Mouse (Mus musculus) heart, postnatal 0 days (tissue): ENCODE results near the gene Tbr1. TPM values are rescaled to one million over a fixed set of nuclear protein-coding genes. Genes with fewer than 3 reads are reported as not detected.

Experiments used
- ATAC-seq: fragments of 200-750 bp; cut with Nextera tagmentation; 2 replicates; pipeline ENCODE4 v1.8.0; 2017; ENCODE audit warnings: low read depth, moderate number of reproducible peaks, moderate library complexity; ENCODE audit not compliant: insufficient read depth
- DNase-seq: peaks from one replicate; pipeline ENCODE4 v3.0.0-alpha.2; 2016; ENCODE audit warnings: low spot score
- H3K27ac ChIP-seq: fragments of 300-500 bp; sonication (generic); 2 replicates; pipeline ENCODE4 v1.5.1; 2014; ENCODE audit warnings: low read depth, mild to moderate bottlenecking
- H3K27me3 ChIP-seq: fragments of 300-500 bp; sonication (generic); 2 replicates; pipeline ENCODE4 v1.6.1; 2014; ENCODE audit warnings: low read length, mixed read lengths; ENCODE audit not compliant: control insufficient read depth, insufficient read depth
- H3K36me3 ChIP-seq: fragments of 300-500 bp; sonication (generic); replicated peaks from 2 replicates; pipeline ENCODE4 v1.6.1; 2014; ENCODE audit warnings: low read length, mixed read lengths; ENCODE audit not compliant: control insufficient read depth, insufficient read depth
- H3K4me1 ChIP-seq: fragments of 300-500 bp; sonication (generic); 2 replicates; pipeline ENCODE4 v1.6.1; 2014; ENCODE audit warnings: antibody characterized with exemption; ENCODE audit not compliant: control insufficient read depth, insufficient read depth
- H3K4me2 ChIP-seq: fragments of 300-500 bp; sonication (generic); 2 replicates; pipeline ENCODE4 v1.6.1; 2014; ENCODE audit warnings: low read depth, mild to moderate bottlenecking, low read length, moderate library complexity
- H3K4me3 ChIP-seq: fragments of 300-500 bp; sonication (generic); 2 replicates; pipeline ENCODE4 v1.5.1; 2014; ENCODE audit warnings: low read depth, low read length
- H3K9ac ChIP-seq: fragments of 300-500 bp; sonication (generic); replicated peaks from 2 replicates; pipeline ENCODE4 v1.6.1; 2014; ENCODE audit warnings: low read depth, low read length, mixed read lengths
- H3K9me3 ChIP-seq: fragments of 300-500 bp; sonication (generic); replicated peaks from 2 replicates; pipeline ENCODE4 v1.6.1; 2016; ENCODE audit warnings: low read length; ENCODE audit not compliant: control insufficient read depth
- CTCF ChIP-seq: IDR thresholded peaks from 2 replicates; pipeline ENCODE4 v1.5.1; 2016; ENCODE audit warnings: antibody characterized with exemption, control low read depth, low read depth
- EP300 ChIP-seq: IDR thresholded peaks from 2 replicates; pipeline ENCODE4 v1.6.1; 2016; ENCODE audit warnings: antibody characterized with exemption, low read depth
- WGBS: fragments of 180-500 bp; shearing (Covaris S2); extraction: QIAGEN DNeasy Blood & Tissue Kit; methylation state at CpG from one replicate; pipeline ENCODE4 v1.1.7; 2014; 5-methylcytosine and 5-hydroxymethylcytosine counted together
- polyA plus RNA-seq: library from polyadenylated mRNA; unstranded; fragments of >200 nt; fragmentation: Nextera tagmentation; extraction: Ambion mirVana; gene quantifications from 2 replicates; pipeline ENCODE4 v1.2.1, GENCODE M21; 2015
- total RNA-seq: library from RNA; depleted of rRNA; stranded (reverse); fragments of >200 nt; gene quantifications from 2 replicates; pipeline ENCODE4 v1.2.3, GENCODE M21; 2014; ENCODE audit warnings: low replicate concordance; rRNA removed

The Tbr1 gene
- total RNA-seq (not detected in 2 replicates), polyA plus RNA-seq (0.07 TPM in 1 of 2 replicates, not detected in the other)

DNA sequence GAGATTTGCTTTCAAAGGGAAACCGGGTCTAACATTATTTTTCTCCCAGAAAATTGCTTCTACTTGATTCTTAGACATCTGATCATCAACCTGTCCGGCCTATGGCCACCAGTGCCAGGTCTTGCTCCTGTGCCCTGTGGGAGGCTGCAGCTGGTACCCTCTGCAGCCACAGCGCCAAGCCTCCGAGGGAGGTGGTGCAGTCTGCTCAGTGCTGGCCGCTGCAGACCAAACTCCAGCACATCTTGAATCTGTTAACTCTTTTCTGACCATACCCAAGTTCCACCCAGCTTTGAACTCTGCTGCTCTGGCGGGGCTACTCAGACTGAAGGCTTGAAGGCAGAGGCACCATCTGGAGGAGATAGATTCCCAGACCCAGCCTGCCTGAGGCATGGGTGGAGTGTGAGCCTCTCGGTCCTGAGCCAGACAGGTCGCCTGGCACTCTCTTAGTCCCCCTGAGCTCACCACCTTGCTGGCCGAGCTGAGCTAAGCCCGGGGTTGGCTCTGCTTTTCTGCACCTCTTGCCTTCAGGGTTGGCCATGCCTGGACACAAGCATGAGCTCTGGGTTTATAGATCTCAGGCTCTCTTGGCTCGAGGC lies at the start of gene Tbr1:
TSS of gene Tbr1 (plus strand) at position 275 of the 596 bp plus-strand sequence.
- WGBS, result 16% methylated on average over 11 of the region's 11 CpGs
- no peak within 1 kb of the TSS for H3K27ac ChIP-seq
- peaks cover 5% of the 10 kb centered on the region; the same call in 1 of the 2 replicates for H3K4me1 ChIP-seq
- H3K4me3 ChIP-seq, result peak within 1 kb of the TSS; percentile 22
- H3K9ac ChIP-seq, result no peak within 1 kb of the TSS
- no peak for ATAC-seq
- no peaks in the 10 kb centered on the region for H3K9me3 ChIP-seq
- peaks cover 60% of the 10 kb centered on the region for H3K27me3 ChIP-seq
- H3K4me2 ChIP-seq, result peak within 1 kb of the TSS; percentile 8
- DNase-seq, result no peak
- no peaks in the 10 kb centered on the region; the same call in 1 of the 2 replicates for H3K36me3 ChIP-seq
- no peak for TF ChIP-seq EP300
- TF ChIP-seq CTCF, result no peak

DNA sequence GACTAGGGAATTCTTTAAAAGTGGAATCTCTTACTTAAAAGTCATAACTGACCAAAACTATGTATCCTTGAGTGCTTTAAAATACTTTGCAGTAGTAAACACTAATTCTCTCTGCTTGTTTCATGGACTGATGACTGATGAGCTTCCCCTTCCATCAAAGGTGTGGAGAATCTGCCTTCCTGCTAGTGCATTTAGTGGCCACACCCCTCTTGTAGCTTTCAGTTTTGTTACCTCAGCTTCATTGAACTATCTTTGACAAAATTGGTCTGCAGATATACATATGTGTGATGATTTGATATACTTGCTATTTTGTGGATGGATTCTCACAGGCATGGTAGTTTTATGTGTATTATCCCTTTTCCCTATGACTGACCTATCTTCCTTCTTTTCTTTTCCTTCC lies 47.7 kb upstream of the Tbr1 start:
- ATAC-seq, result no peak
- no peaks in the 10 kb centered on the region for H3K27me3 ChIP-seq
- H3K9ac ChIP-seq, result no peak overlapping the region
- no peaks in the 10 kb centered on the region for H3K9me3 ChIP-seq
- no peak for DNase-seq
- no peaks in the 10 kb centered on the region for H3K4me1 ChIP-seq
- H3K27ac ChIP-seq, result no peak overlapping the region
- H3K36me3 ChIP-seq, result no peaks in the 10 kb centered on the region
- no peak overlapping the region for H3K4me2 ChIP-seq
- H3K4me3 ChIP-seq, result no peak overlapping the region
- no peak for TF ChIP-seq EP300
- no peak for TF ChIP-seq CTCF

DNA sequence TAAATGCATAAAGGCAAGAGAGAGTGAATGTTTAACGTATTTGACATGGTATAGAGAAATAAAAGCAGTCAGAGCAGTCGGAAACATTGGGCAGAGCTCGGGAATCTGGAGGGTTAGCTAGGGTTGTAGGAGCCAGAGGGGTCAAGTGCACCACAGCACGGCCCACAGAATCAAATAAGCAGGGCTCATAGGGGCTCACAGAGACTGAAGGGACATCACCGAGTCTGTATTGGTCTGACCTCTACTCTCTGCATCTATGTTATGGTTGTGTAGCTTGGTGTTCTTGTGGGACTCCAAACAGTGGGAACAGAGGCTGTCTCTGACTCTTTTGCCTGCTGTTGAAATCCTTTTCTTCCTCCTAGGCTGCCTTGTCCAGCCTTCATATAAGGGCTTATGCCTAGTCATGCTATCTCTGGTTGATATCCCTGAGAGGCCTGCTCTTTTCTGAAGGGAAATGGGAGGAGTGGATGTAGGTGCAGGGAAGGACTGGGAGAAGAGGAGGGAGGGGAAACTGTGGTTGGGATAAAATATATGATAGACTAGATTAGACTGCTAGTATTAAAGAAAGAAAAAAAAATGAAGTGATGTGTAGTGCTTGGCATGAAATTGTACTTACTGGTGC lies 43.4 kb upstream of the Tbr1 start:
- Histone ChIP-seq H3K9me3 (no peaks in the 10 kb centered on the region), H3K9ac (no peak overlapping the region), H3K4me1 (no peaks in the 10 kb centered on the region), H3K36me3 (no peaks in the 10 kb centered on the region), H3K4me3 (no peak overlapping the region), H3K27ac (no peak overlapping the region), H3K4me2 (no peak overlapping the region), H3K27me3 (no peaks in the 10 kb centered on the region)
- WGBS, result 59% methylated on average over 5 of the region's 5 CpGs
- ATAC-seq (no peak), DNase-seq (no peak)
- TF ChIP-seq CTCF (no peak), EP300 (no peak)

DNA sequence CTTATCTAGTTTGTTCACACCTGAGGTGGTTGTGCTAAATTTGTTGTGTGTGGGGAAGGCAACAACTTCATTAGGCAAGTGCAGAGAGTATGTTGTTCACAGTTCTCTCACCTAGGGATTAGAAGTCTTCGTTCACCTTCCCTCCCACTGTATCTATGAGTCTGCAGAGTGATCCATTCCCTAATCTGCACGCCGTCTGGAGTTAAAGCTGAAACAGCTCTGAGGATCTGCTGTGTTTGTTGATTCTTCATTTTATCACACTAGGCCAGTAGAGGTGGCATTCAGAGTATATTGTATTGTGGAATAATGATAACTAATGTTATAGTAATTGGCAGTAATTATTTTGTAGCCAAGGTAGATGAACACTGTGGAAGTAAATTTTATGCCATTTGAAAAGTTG lies 42.7 kb upstream of the Tbr1 start:
- DNase-seq, result no peak
- Histone ChIP-seq H3K4me2 (no peak overlapping the region), H3K4me1 (no peaks in the 10 kb centered on the region), H3K27me3 (no peaks in the 10 kb centered on the region), H3K9ac (no peak overlapping the region), H3K4me3 (no peak overlapping the region), H3K36me3 (no peaks in the 10 kb centered on the region), H3K27ac (no peak overlapping the region), H3K9me3 (no peaks in the 10 kb centered on the region)
- TF ChIP-seq CTCF, result no peak
- no peak for TF ChIP-seq EP300
- WGBS, result 65% methylated on average over 3 of the region's 3 CpGs
- ATAC-seq, result no peak

DNA sequence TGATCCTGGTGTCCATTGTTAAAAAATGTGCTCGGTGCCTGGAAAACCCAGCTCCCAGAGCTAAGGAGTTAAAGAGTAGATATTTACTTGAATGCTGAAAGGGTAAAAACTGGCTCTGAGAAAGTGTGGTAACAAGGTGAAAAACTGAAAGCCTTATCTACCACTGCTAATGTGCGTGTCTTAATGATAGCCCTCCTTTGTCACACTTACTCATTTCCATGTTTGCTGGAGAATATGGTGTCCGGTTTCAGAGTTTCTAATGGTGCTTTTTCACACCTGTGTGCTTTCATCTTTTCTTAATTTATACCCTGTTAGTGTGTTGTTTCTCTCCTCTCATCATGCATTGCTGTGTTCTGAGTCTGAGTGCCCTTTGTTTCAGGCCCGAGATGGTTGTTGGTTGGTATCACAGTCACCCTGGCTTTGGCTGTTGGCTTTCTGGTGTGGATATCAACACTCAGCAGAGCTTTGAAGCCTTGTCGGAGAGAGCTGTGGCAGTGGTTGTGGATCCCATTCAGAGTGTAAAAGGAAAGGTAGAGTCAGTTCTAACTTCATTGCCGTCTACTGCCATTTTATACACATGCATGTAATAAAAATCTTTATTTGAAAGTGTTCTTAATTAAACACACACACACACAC lies 38.1 kb upstream of the Tbr1 start:
- TF ChIP-seq EP300 (no peak), CTCF (no peak)
- WGBS, result 75% methylated on average over 6 of the region's 6 CpGs
- H3K9me3 ChIP-seq, result no peaks in the 10 kb centered on the region
- H3K36me3 ChIP-seq, result no peaks in the 10 kb centered on the region
- H3K27ac ChIP-seq, result no peak overlapping the region
- ATAC-seq (no peak), DNase-seq (no peak)
- no peak overlapping the region for H3K4me2 ChIP-seq
- H3K4me3 ChIP-seq, result no peak overlapping the region
- no peaks in the 10 kb centered on the region for H3K4me1 ChIP-seq
- H3K9ac ChIP-seq, result no peak overlapping the region
- no peaks in the 10 kb centered on the region for H3K27me3 ChIP-seq
